Mouse (Mus musculus): ENCODE measurements at regions not wholly inside any gene's neighbourhood (a gene's known extent, or its start where the extent isn't known, plus 50 kb on each side); places are given as distances from the start of the nearest gene placed in this dataset.

DNA sequence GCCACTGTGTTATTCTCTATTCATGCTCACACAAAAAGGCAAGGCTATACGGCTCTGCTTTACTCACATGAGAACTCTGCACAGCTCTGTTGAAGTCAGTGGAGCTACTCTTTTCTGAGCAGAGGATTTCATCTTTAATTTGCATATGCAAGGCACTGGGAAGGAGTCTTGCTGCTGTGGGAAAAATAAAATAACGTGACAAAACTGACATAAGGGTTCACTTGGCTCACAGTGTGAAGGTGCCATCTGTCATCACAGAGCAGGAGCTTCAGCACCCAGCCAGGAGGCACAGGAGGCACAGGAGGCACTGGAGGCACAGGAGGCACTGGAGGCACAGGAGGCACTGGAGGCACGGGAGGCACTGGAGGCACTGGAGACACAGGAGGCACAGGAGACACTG lies 83.9 kb upstream of the Lhx8 start:
- ATAC-seq (replicated peaks; ENCODE audit: low FRiP score, low TSS enrichment, low read depth), result no peak
- H3K36me3 ChIP-seq (ENCODE audit: control insufficient read depth, insufficient read depth, low read length), result no peaks in the 10 kb centered on the region
- no peak overlapping the region for H3K4me2 ChIP-seq (ENCODE audit: low read length)
- DNase-seq (ENCODE audit: low spot score), result no peak
- WGBS, result 80% methylated on average over 3 of the region's 3 CpGs
- H3K9me3 ChIP-seq (ENCODE audit: control insufficient read depth, low read length), result no peaks in the 10 kb centered on the region
- H3K4me3 ChIP-seq (ENCODE audit: low read depth, low read length), result no peak overlapping the region
- no peak overlapping the region for H3K9ac ChIP-seq (ENCODE audit: low read length)
- no peak overlapping the region for H3K27ac ChIP-seq (ENCODE audit: low read depth)
- no peaks in the 10 kb centered on the region for H3K27me3 ChIP-seq (replicated peaks; ENCODE audit: control insufficient read depth, insufficient read depth, low read length)
- no peaks in the 10 kb centered on the region for H3K4me1 ChIP-seq (replicated peaks; ENCODE audit: control insufficient read depth, insufficient read depth, low read length)

DNA sequence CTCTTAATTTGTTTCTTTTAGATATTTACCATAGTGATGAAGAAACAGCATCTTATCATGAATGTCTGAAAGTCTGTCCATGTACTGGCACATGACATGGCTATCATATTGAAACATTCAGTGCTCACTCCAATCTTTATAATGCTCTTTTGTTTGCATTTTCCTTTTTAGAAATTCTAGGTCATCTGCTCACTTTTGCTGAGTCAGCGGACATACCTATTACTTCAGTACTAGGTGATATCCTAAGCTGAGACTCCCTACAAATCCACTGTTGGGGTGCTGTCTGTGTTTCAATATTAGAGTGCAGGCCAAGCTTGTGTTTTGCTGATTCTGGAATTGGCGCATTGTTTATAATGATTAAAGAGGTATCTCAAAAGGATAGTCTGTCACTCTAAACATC lies 79.8 kb upstream of the Lhx8 start:
- DNase-seq (ENCODE audit: low spot score), result no peak

DNA sequence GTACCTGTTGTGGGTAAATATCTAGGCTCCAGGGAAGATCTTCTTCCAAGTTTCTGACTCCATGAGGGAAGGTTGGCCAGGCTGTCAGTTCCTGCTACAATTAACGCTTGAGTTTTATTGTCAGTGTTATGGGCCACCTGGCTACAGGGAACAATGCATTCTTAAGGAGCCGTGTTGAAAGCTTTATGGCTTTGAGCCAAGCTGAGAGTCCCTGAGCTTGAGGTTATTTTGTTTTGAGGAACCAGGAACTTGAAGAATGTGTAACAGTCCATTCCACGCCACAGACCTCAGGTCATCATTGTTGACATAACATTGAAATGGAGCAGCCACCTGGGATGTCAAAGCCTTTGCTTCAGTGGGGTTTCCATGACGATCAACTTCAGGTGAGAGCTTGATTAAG lies 71.6 kb upstream of the Lhx8 start:
- DNase-seq (ENCODE audit: low spot score) (no peak), ATAC-seq (replicated peaks; ENCODE audit: low FRiP score, low TSS enrichment, low read depth) (no peak)
- no peaks in the 10 kb centered on the region for H3K9me3 ChIP-seq (ENCODE audit: control insufficient read depth, low read length)
- no peaks in the 10 kb centered on the region for H3K36me3 ChIP-seq (ENCODE audit: control insufficient read depth, insufficient read depth, low read length)
- no peak overlapping the region for H3K4me3 ChIP-seq (ENCODE audit: low read depth, low read length)
- H3K9ac ChIP-seq (ENCODE audit: low read length), result no peak overlapping the region
- H3K4me2 ChIP-seq (ENCODE audit: low read length), result no peak overlapping the region
- H3K27ac ChIP-seq (ENCODE audit: low read depth), result no peak overlapping the region
- no peaks in the 10 kb centered on the region for H3K27me3 ChIP-seq (replicated peaks; ENCODE audit: control insufficient read depth, insufficient read depth, low read length)
- 36% methylated on average over 4 of the region's 4 CpGs for WGBS
- no peaks in the 10 kb centered on the region for H3K4me1 ChIP-seq (replicated peaks; ENCODE audit: control insufficient read depth, insufficient read depth, low read length)

More for the DNA sequence above, 79.8 kb upstream of the Lhx8 start:
- Histone ChIP-seq H3K4me1 (replicated peaks; ENCODE audit: control insufficient read depth, insufficient read depth, low read length) (no peaks in the 10 kb centered on the region), H3K9me3 (ENCODE audit: control insufficient read depth, low read length) (no peaks in the 10 kb centered on the region), H3K4me2 (ENCODE audit: low read length) (no peak overlapping the region), H3K9ac (ENCODE audit: low read length) (no peak overlapping the region), H3K27ac (ENCODE audit: low read depth) (no peak overlapping the region), H3K4me3 (ENCODE audit: low read depth, low read length) (no peak overlapping the region), H3K36me3 (ENCODE audit: control insufficient read depth, insufficient read depth, low read length) (no peaks in the 10 kb centered on the region), H3K27me3 (replicated peaks; ENCODE audit: control insufficient read depth, insufficient read depth, low read length) (no peaks in the 10 kb centered on the region)
- no peak for ATAC-seq (replicated peaks; ENCODE audit: low FRiP score, low TSS enrichment, low read depth)
- WGBS, result 94% methylated on average over 2 of the region's 2 CpGs

DNA sequence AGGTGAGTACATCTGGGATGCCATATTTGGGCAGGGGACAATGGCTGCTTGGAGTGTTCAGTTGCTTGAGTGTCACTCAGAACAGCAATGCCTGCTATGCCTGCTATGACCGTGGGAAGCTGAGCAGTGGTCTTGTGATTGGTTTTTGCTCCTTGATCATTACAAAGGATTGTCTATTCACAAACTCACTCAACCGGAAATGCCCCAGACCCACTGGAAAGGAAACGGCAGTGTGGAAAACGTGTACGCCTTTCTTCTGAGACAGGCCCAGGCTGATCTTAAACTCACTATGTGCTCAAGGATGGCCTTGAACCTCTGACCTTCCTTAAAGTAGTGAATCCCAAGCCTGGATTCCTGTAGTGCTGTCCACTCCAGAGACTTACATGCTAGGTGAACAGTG lies 63.2 kb upstream of the Lhx8 start:
- 81% methylated on average over 5 of the region's 5 CpGs for WGBS
- no peak overlapping the region for H3K27ac ChIP-seq (ENCODE audit: low read depth)
- no peak overlapping the region for H3K4me2 ChIP-seq (ENCODE audit: low read length)
- H3K4me3 ChIP-seq (ENCODE audit: low read depth, low read length), result no peak overlapping the region
- ATAC-seq (replicated peaks; ENCODE audit: low FRiP score, low TSS enrichment, low read depth) (no peak), DNase-seq (ENCODE audit: low spot score) (no peak)
- H3K4me1 ChIP-seq (replicated peaks; ENCODE audit: control insufficient read depth, insufficient read depth, low read length), result no peaks in the 10 kb centered on the region
- no peaks in the 10 kb centered on the region for H3K27me3 ChIP-seq (replicated peaks; ENCODE audit: control insufficient read depth, insufficient read depth, low read length)
- H3K9ac ChIP-seq (ENCODE audit: low read length), result no peak overlapping the region
- no peaks in the 10 kb centered on the region for H3K36me3 ChIP-seq (ENCODE audit: control insufficient read depth, insufficient read depth, low read length)
- no peaks in the 10 kb centered on the region for H3K9me3 ChIP-seq (ENCODE audit: control insufficient read depth, low read length)

DNA sequence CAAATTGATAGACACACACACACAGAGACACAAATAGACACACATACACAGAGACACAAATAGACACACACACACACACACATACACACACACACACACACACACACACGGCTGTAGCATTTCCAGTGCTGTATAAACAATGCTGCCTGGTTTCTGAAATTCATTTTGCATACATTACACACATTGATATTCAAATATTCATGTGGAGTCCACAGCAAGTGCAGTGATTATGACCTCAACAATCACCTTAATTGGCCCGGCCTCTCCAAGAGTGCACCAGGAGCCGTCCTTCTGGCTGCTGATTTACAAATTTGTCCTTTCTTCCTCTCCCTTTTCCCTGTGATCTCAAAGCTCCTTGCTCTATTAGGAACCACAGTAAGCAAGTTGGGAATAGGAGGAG lies 61.2 kb upstream of the Lhx8 start:
- no peaks in the 10 kb centered on the region for H3K27me3 ChIP-seq (replicated peaks; ENCODE audit: control insufficient read depth, insufficient read depth, low read length)
- no peak overlapping the region for H3K27ac ChIP-seq (ENCODE audit: low read depth)
- no peak overlapping the region for H3K4me2 ChIP-seq (ENCODE audit: low read length)
- WGBS, result 77% methylated on average over 3 of the region's 3 CpGs
- H3K9ac ChIP-seq (ENCODE audit: low read length), result no peak overlapping the region
- H3K9me3 ChIP-seq (ENCODE audit: control insufficient read depth, low read length), result no peaks in the 10 kb centered on the region
- no peak for ATAC-seq (replicated peaks; ENCODE audit: low FRiP score, low TSS enrichment, low read depth)
- no peaks in the 10 kb centered on the region for H3K36me3 ChIP-seq (ENCODE audit: control insufficient read depth, insufficient read depth, low read length)
- peaks cover 8% of the 10 kb centered on the region; the same call in 1 of the 2 replicates for H3K4me1 ChIP-seq (replicated peaks; ENCODE audit: control insufficient read depth, insufficient read depth, low read length)
- no peak overlapping the region for H3K4me3 ChIP-seq (ENCODE audit: low read depth, low read length)
- no peak for DNase-seq (ENCODE audit: low spot score)

DNA sequence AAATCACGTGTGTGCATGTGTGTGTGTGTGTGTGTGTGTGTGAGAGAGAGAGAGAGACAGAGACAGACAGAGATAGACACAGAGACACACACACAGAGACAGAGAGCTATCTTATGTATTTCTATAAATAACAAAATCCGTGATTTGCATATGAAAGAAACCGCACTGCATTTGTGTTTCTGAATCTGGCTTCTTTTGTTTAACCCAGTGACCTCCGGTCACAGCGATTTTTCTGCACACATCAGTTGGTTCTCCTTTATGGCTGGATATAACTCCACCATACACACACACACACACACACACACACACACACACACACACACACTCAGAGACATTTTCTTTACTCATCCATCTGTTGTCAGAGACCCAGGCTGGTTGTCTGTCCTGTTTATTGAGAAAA lies 58.2 kb upstream of the Lhx8 start:
- Histone ChIP-seq H3K4me1 (replicated peaks; ENCODE audit: control insufficient read depth, insufficient read depth, low read length) (peaks cover 13% of the 10 kb centered on the region), H3K4me3 (ENCODE audit: low read depth, low read length) (no peak overlapping the region), H3K36me3 (ENCODE audit: control insufficient read depth, insufficient read depth, low read length) (no peaks in the 10 kb centered on the region), H3K4me2 (ENCODE audit: low read length) (no peak overlapping the region), H3K9me3 (ENCODE audit: control insufficient read depth, low read length) (no peaks in the 10 kb centered on the region), H3K9ac (ENCODE audit: low read length) (no peak overlapping the region), H3K27me3 (replicated peaks; ENCODE audit: control insufficient read depth, insufficient read depth, low read length) (no peaks in the 10 kb centered on the region), H3K27ac (ENCODE audit: low read depth) (no peak overlapping the region)
- no peak for DNase-seq (ENCODE audit: low spot score)
- WGBS, result 83% methylated on average over 5 of the region's 5 CpGs
- ATAC-seq (replicated peaks; ENCODE audit: low FRiP score, low TSS enrichment, low read depth), result no peak

DNA sequence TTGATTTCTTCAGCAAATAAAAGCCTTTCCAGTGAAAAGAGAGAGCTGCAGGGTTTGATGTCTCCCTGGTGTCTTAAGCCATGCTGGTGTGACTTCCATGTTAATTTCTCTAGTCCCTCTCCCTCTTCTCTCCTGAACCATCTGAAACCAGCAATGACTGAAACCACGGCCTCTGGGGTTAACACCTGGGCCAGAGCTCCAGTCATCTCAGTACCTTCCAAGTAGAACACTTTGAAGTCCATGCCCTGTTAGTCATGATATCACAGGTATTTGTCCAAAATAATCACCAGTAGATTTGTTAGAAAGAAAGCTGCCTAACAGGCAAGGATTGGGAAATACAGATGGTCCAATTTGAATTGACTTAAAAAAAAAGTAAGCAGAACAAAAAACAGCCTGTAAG lies 56.8 kb upstream of the Lhx8 start:
- Histone ChIP-seq H3K9me3 (ENCODE audit: control insufficient read depth, low read length) (no peaks in the 10 kb centered on the region), H3K4me2 (ENCODE audit: low read length) (no peak overlapping the region), H3K27ac (ENCODE audit: low read depth) (no peak overlapping the region), H3K9ac (ENCODE audit: low read length) (no peak overlapping the region), H3K4me1 (replicated peaks; ENCODE audit: control insufficient read depth, insufficient read depth, low read length) (peaks cover 13% of the 10 kb centered on the region), H3K36me3 (ENCODE audit: control insufficient read depth, insufficient read depth, low read length) (no peaks in the 10 kb centered on the region), H3K4me3 (ENCODE audit: low read depth, low read length) (no peak overlapping the region), H3K27me3 (replicated peaks; ENCODE audit: control insufficient read depth, insufficient read depth, low read length) (no peaks in the 10 kb centered on the region)
- DNase-seq (ENCODE audit: low spot score), result peak; percentile 34
- 73% methylated on average over 1 of the region's 1 CpGs for WGBS
- ATAC-seq (replicated peaks; ENCODE audit: low FRiP score, low TSS enrichment, low read depth), result no peak

DNA sequence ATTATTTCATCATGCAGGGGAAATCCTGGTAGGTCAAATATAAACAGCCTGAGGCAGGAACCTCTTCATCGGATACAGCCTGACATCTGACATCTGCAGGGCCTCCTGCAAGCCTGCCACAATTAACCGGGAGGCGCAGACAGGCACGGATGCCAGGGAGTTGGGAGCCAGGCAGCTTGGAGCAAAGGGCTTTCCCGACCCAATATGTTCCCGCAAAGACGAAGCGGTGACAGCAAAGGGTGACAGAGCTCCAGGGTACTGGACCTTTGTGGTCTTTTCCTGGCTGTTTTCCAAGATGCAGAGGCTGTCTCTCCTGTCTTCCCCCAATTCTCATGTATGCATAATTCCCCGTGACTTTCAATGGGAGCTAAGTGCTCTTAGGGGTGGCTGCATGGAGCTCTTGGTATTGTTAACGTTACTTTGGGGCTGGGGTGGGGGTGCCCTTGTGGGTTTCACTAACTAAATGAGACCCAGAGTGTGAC lies 55.4 kb upstream of the Lhx8 start:
- Histone ChIP-seq H3K27me3 (replicated peaks; ENCODE audit: control insufficient read depth, insufficient read depth, low read length) (no peaks in the 10 kb centered on the region), H3K9ac (ENCODE audit: low read length) (no peak overlapping the region), H3K4me2 (ENCODE audit: low read length) (no peak overlapping the region), H3K4me3 (ENCODE audit: low read depth, low read length) (no peak overlapping the region), H3K9me3 (ENCODE audit: control insufficient read depth, low read length) (no peaks in the 10 kb centered on the region), H3K27ac (ENCODE audit: low read depth) (no peak overlapping the region), H3K4me1 (replicated peaks; ENCODE audit: control insufficient read depth, insufficient read depth, low read length) (peaks cover 17% of the 10 kb centered on the region), H3K36me3 (ENCODE audit: control insufficient read depth, insufficient read depth, low read length) (no peaks in the 10 kb centered on the region)
- ATAC-seq (replicated peaks; ENCODE audit: low FRiP score, low TSS enrichment, low read depth) (no peak), DNase-seq (ENCODE audit: low spot score) (peak; percentile 51)
- WGBS, result 31% methylated on average over 10 of the region's 10 CpGs

DNA sequence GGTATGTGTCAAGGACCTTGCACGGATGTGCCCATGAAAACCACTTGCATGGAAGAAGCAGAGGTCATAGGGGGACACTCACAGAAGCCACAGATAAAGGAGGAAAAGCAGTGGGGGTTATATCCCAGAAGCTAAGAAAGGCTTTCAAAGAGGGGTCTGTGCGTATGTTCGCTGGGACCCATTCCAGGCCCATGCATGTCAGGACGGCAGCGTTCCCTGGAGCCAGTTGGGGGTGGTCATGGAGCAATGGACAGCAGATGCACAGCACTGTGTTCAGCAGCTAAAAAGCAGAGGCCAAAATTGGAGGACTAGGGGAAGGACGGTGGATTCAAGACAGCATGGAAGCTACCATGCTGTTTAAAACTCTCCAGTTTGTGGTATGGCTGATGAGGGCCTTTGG lies 52.4 kb upstream of the Lhx8 start:
- Histone ChIP-seq H3K27me3 (replicated peaks; ENCODE audit: control insufficient read depth, insufficient read depth, low read length) (no peaks in the 10 kb centered on the region), H3K9me3 (ENCODE audit: control insufficient read depth, low read length) (no peaks in the 10 kb centered on the region), H3K9ac (ENCODE audit: low read length) (no peak overlapping the region), H3K36me3 (ENCODE audit: control insufficient read depth, insufficient read depth, low read length) (no peaks in the 10 kb centered on the region), H3K4me1 (replicated peaks; ENCODE audit: control insufficient read depth, insufficient read depth, low read length) (peaks cover 17% of the 10 kb centered on the region), H3K27ac (ENCODE audit: low read depth) (no peak overlapping the region), H3K4me3 (ENCODE audit: low read depth, low read length) (no peak overlapping the region), H3K4me2 (ENCODE audit: low read length) (no peak overlapping the region)
- WGBS, result 87% methylated on average over 6 of the region's 6 CpGs
- DNase-seq (ENCODE audit: low spot score) (no peak), ATAC-seq (replicated peaks; ENCODE audit: low FRiP score, low TSS enrichment, low read depth) (no peak)
